Mouse (Mus musculus) cortical plate, adult 2 months (tissue): Measurements from ENCODE around the gene 1700012B07Rik.

Source experiments
- CTCF ChIP-seq: fragments of 200-500 bp; IDR thresholded peaks from 2 replicates; pipeline ENCODE4 v1.5.1; 2011; ENCODE audit warnings: mild to moderate bottlenecking, control low read depth, low read length; ENCODE audit not compliant: insufficient read depth; ENCODE audit errors: extremely low read depth
- POLR2A ChIP-seq: fragments of 200-500 bp; IDR thresholded peaks from 2 replicates; pipeline ENCODE4 v1.6.1; 2011; ENCODE audit warnings: mild to moderate bottlenecking, low read length, control low read depth; ENCODE audit not compliant: insufficient read depth; ENCODE audit errors: extremely low read depth

DNA sequence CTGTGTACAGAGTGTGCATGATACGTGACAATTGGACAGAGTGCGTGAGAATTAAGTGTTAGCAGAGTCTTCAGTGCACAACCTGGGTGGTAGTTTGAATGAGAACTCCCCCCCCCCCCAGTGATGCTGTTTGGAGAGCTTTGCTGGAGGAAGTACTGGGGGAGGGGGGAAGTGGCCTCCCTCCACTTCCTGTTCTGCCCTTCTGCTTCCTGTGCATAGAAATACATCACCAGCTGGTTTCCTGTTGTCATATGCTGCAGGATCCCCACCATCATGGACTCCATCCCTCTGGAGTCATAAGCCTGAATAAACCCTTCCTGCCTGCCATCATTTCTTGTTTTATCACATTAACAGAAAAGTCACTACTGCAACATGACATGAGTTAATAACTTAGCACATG, 35.9 kb downstream of the 1700012B07Rik start:
- TF ChIP-seq CTCF (no peak), POLR2A (no peak)
